Mouse (Mus musculus) forebrain, embryonic 15.5 days (tissue): ENCODE measurements around the gene Xlr3a. TPM values are rescaled to one million over a fixed set of nuclear protein-coding genes. Genes with fewer than 3 reads are reported as not detected.

Experiments
- ATAC-seq: fragments of 200-750 bp; cut with Nextera tagmentation; replicated peaks from 2 replicates; pipeline ENCODE4 v1.8.0; 2017; ENCODE audit warnings: mild to moderate bottlenecking, moderate TSS enrichment, moderate library complexity
- H3K27ac ChIP-seq: fragments of 300-500 bp; sonication (generic); replicated peaks from 2 replicates; pipeline ENCODE4 v1.5.1; 2015; ENCODE audit warnings: mild to moderate bottlenecking, inconsistent platforms
- H3K27me3 ChIP-seq: fragments of 300-500 bp; sonication (generic); 2 replicates; pipeline ENCODE4 v1.6.1; 2015; ENCODE audit warnings: inconsistent platforms
- H3K36me3 ChIP-seq: fragments of 300-500 bp; sonication (generic); 2 replicates; pipeline ENCODE4 v1.6.1; 2015; ENCODE audit warnings: mild to moderate bottlenecking, inconsistent platforms
- H3K4me1 ChIP-seq: fragments of 300-500 bp; sonication (generic); 2 replicates; pipeline ENCODE4 v1.6.1; 2015; ENCODE audit warnings: inconsistent platforms
- H3K4me2 ChIP-seq: fragments of 300-500 bp; sonication (generic); replicated peaks from 2 replicates; pipeline ENCODE4 v1.6.1; 2015; ENCODE audit warnings: mild to moderate bottlenecking, inconsistent platforms
- H3K4me3 ChIP-seq: fragments of 300-500 bp; sonication (generic); 2 replicates; pipeline ENCODE4 v1.5.1; 2015; ENCODE audit warnings: mild to moderate bottlenecking, inconsistent platforms
- H3K9ac ChIP-seq: fragments of 300-500 bp; sonication (generic); replicated peaks from 2 replicates; pipeline ENCODE4 v1.6.1; 2015; ENCODE audit warnings: mild to moderate bottlenecking, inconsistent platforms
- H3K9me3 ChIP-seq: fragments of 300-500 bp; sonication (generic); 2 replicates; pipeline ENCODE4 v1.6.1; 2016; ENCODE audit warnings: inconsistent platforms
- WGBS: fragments of 180-500 bp; shearing (Covaris S2); methylation state at CpG from one replicate; pipeline ENCODE4 v1.1.7; 2015; ENCODE audit warnings: mixed read lengths; 5-methylcytosine and 5-hydroxymethylcytosine counted together
- polyA plus RNA-seq: library from polyadenylated mRNA; unstranded; fragments of >200 nt; fragmentation: Nextera tagmentation; extraction: Ambion mirVana; gene quantifications from 2 replicates; pipeline ENCODE4 v1.2.1, GENCODE M21; 2015

Gene Xlr3a
- polyA plus RNA-seq, 1 experiment from 2014 or later: 2.7 TPM

GRCm38 (mm10) chrX:73053860-73054563 is 42.9 kb downstream of the Xlr3a start:
- Histone ChIP-seq H3K27ac (no peak overlapping the region; the same call in 1 of the 2 replicates), H3K27me3 (no peaks in the 10 kb centered on the region), H3K9me3 (no peaks in the 10 kb centered on the region), H3K4me3 (no peak overlapping the region), H3K9ac (no peak overlapping the region), H3K4me1 (no peaks in the 10 kb centered on the region), H3K4me2 (0 out of 2 replicates have a peak overlapping the region, but pooled peaks have one; percentile 12), H3K36me3 (no peaks in the 10 kb centered on the region)
- ATAC-seq: peak; percentile 98
- WGBS: 13% methylated on average over 14 of the region's 14 CpGs

GRCm38 (mm10) chrX:73039666-73040065 is 57.2 kb downstream of the Xlr3a start:
- Histone ChIP-seq H3K9ac (no peak overlapping the region), H3K4me1 (no peaks in the 10 kb centered on the region), H3K4me3 (no peak overlapping the region), H3K36me3 (no peaks in the 10 kb centered on the region), H3K27ac (no peak overlapping the region), H3K9me3 (no peaks in the 10 kb centered on the region), H3K4me2 (no peak overlapping the region), H3K27me3 (no peaks in the 10 kb centered on the region)
- ATAC-seq: no peak
- 79% methylated on average over 12 of the region's 12 CpGs for WGBS

DNA sequence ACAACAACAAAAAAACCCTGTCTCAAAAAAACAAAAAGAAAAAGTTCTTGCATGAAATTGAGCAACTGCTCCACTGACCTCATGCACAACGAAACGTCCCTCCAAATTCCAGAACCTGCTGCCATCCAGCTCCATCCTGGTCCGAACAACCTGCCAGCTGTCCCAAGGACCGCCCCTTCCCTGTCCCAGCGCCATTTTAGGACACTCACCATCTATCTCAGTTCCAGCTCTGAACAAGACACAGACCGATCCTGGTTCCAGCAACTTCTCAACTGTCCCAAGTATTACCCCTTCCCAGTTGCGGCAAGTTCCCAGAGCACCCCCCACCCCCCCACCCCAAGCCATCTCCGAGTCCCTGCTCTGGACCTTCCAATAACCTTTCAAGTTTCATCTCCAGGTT is 58.1 kb downstream of the Xlr3a start:
- H3K27me3 ChIP-seq: no peaks in the 10 kb centered on the region
- WGBS: 85% methylated on average over 8 of the region's 8 CpGs
- no peak overlapping the region for H3K4me2 ChIP-seq
- no peaks in the 10 kb centered on the region for H3K9me3 ChIP-seq
- no peaks in the 10 kb centered on the region for H3K36me3 ChIP-seq
- H3K4me3 ChIP-seq: no peak overlapping the region
- no peak overlapping the region for H3K27ac ChIP-seq
- no peak overlapping the region for H3K9ac ChIP-seq
- H3K4me1 ChIP-seq: no peaks in the 10 kb centered on the region
- ATAC-seq: no peak

GRCm38 (mm10) chrX:73037003-73037402 is 59.9 kb downstream of the Xlr3a start, which contains the start of gene Pnma5:
TSS of gene Pnma5 (minus strand) at chrX:73037103.
- no peaks in the 10 kb centered on the region for H3K36me3 ChIP-seq
- no peak within 1 kb of the TSS for H3K4me3 ChIP-seq
- H3K27me3 ChIP-seq: no peaks in the 10 kb centered on the region
- no peaks in the 10 kb centered on the region for H3K4me1 ChIP-seq
- no peaks in the 10 kb centered on the region for H3K9me3 ChIP-seq
- no peak within 1 kb of the TSS for H3K27ac ChIP-seq
- no peak within 1 kb of the TSS for H3K9ac ChIP-seq
- 93% methylated on average over 1 of the region's 1 CpGs for WGBS
- H3K4me2 ChIP-seq: no peak within 1 kb of the TSS
- ATAC-seq: no peak

Other genes with a start within 250 kb of the Xlr3a start
- 76.5 and 76.8 TPM in 2 replicates for gene Cetn2, start 178.7 kb downstream of the Xlr3a start, polyA plus RNA-seq
- gene Nsdhl, start 178.5 kb downstream of the Xlr3a start, polyA plus RNA-seq: 36.9 and 38.0 TPM in 2 replicates
- gene Zfp185, start 109.8 kb downstream of the Xlr3a start, polyA plus RNA-seq: 0.68 and 1.2 TPM in 2 replicates
- not detected in 2 replicates for gene Pnma5, start 60.0 kb downstream of the Xlr3a start, polyA plus RNA-seq
- gene Pnma3, start 32.3 kb downstream of the Xlr3a start, polyA plus RNA-seq: 2.1 and 2.4 TPM in 2 replicates
- 0.23 and 1.1 TPM in 2 replicates for gene Xlr4a, start 14.6 kb downstream of the Xlr3a start, polyA plus RNA-seq
- gene Gm14685, start 20.0 kb upstream of the Xlr3a start, polyA plus RNA-seq: 0.59 and 0.92 TPM in 2 replicates
- gene Xlr5b, start 51.7 kb upstream of the Xlr3a start, polyA plus RNA-seq: not detected in 2 replicates
- 0.22 and 0.70 TPM in 2 replicates for gene DXBay18, start 52.4 kb upstream of the Xlr3a start, polyA plus RNA-seq
- not detected in 2 replicates for gene Spin2d, start 79.9 kb upstream of the Xlr3a start, polyA plus RNA-seq
- gene Xlr3b, start 95.1 kb upstream of the Xlr3a start, polyA plus RNA-seq: 12.6 and 16.1 TPM in 2 replicates
- gene Xlr4b, start 117.2 kb upstream of the Xlr3a start, polyA plus RNA-seq: 0.34 and 0.50 TPM in 2 replicates
- gene F8a, start 131.2 kb upstream of the Xlr3a start, polyA plus RNA-seq: 25.6 and 28.0 TPM in 2 replicates
- 0.14 TPM in 1 of 2 replicates, not detected in the other for gene Xlr4c, start 146.0 kb upstream of the Xlr3a start, polyA plus RNA-seq
- not detected in 2 replicates for gene Xlr3c, start 168.3 kb upstream of the Xlr3a start, polyA plus RNA-seq
- not detected in 2 replicates for gene Xlr5a, start 195.9 kb upstream of the Xlr3a start, polyA plus RNA-seq
- not detected in 2 replicates for gene Xlr5c, start 195.9 kb upstream of the Xlr3a start, polyA plus RNA-seq
- not detected in 2 replicates for gene Gm45015, start 239.7 kb upstream of the Xlr3a start, polyA plus RNA-seq
- gene Zfp275, start 245.5 kb upstream of the Xlr3a start, polyA plus RNA-seq: 11.6 and 12.0 TPM in 2 replicates